ENCODE assay signal across 9 mouse cellular contexts in genomic region chr2:160597582-160598281, GRCm38 (mm10). TPM values are rescaled to one million over a fixed set of nuclear protein-coding genes. Genes with fewer than 3 reads are reported as not detected.
DNase-seq lines count a peak whose midpoint lies in the region; ATAC-seq and TF ChIP-seq lines count a peak whose summit lies in the region.
"Had no signal": no experiment of that assay in that cellular context is flagged by ENCODE, and none has a peak within 500 bp of the region (broad histone marks: within the 10 kb centered on the region; RNA-seq: fewer than 3 reads in every experiment).

No protein-coding gene starts in this region.

- H3K36me3 ChIP-seq in ES-E14 (ENCODE audit: control insufficient read depth, insufficient read depth, low read length, poor library complexity, severe bottlenecking), result no peaks in the 10 kb centered on the region
- H3K36me3 ChIP-seq in forebrain, embryonic 13.5 days (ENCODE audit: poor library complexity, severe bottlenecking), result no peaks in the 10 kb centered on the region
- no peaks in the 10 kb centered on the region for H3K36me3 ChIP-seq in neural tube, embryonic 15.5 days
- H3K36me3 ChIP-seq: heart, embryonic 13.5 days had no signal

- in situ Hi-C loops in ES-E14 (cut with MboI; ENCODE audit: low sequenced_read_pairs in 2 of 2, unreplicated experiment in 2 of 2), result loop anchor here (10.0 kb wide), 1 partner anchor 287 kb away; the partner anchor contains the start of gene Lpin3 (in 2 of the 2)

- TF ChIP-seq CTCF in lung, adult 2 months (IDR thresholded peaks at IDR 0.05; ENCODE audit: insufficient read depth, low read length), result peak; percentile 98

- H3K9ac ChIP-seq in ES-E14 (ENCODE audit: insufficient read depth, low read depth, low read length, poor library complexity, severe bottlenecking), result no peak overlapping the region
- no peak overlapping the region for H3K9ac ChIP-seq in forebrain, embryonic 13.5 days
- H3K9ac ChIP-seq in neural tube, embryonic 15.5 days (replicated peaks), result no peak overlapping the region
- H3K9ac ChIP-seq: heart, embryonic 13.5 days had no signal

- 0 out of 2 replicates have a peak, but pooled peaks cover 8% of the 10 kb centered on the region for H3K27me3 ChIP-seq in forebrain, embryonic 13.5 days
- H3K27me3 ChIP-seq in neural tube, embryonic 15.5 days (replicated peaks), result peaks cover 7% of the 10 kb centered on the region; the same call in 1 of the 2 replicates

- DNase-seq in ES-E14 (ENCODE audit: low read depth, low spot score), result peak; percentile 59
- peak; percentile 79 for DNase-seq in heart, postnatal 4 days
- DNase-seq in layer of hippocampus, adult 11-12 months (ENCODE audit: low spot score), result peak; percentile 73
- DNase-seq in lung, adult 2 months, result peak; percentile 68
- DNase-seq in testis, postnatal 14 days (ENCODE audit: low spot score), result peak; percentile 46

- ATAC-seq in cerebellum, adult (ENCODE audit: insufficient number of reproducible peaks, low FRiP score, low TSS enrichment), result peak; percentile 82
- ATAC-seq in forebrain, embryonic 13.5 days, result peak; percentile 78
- peak; percentile 83 for ATAC-seq in neural tube, embryonic 15.5 days (ENCODE audit: low FRiP score)

- no peak overlapping the region for H3K4me2 ChIP-seq in forebrain, embryonic 13.5 days
- peak overlapping the region; percentile 31; the same call in 1 of the 2 replicates for H3K4me2 ChIP-seq in neural tube, embryonic 15.5 days
- H3K4me2 ChIP-seq: heart, embryonic 13.5 days had no signal

- H3K27ac ChIP-seq in ES-E14 (ENCODE audit: insufficient read depth, low read depth, low read length, poor library complexity, severe bottlenecking), result no peak overlapping the region
- no peak overlapping the region for H3K27ac ChIP-seq in forebrain, embryonic 13.5 days
- H3K27ac ChIP-seq in neural tube, embryonic 15.5 days (replicated peaks), result no peak overlapping the region
- H3K27ac ChIP-seq: heart, embryonic 13.5 days had no signal

- TF ChIP-seq POLR2A in lung, adult 2 months (IDR thresholded peaks at IDR 0.05; ENCODE audit: borderline replicate concordance, extremely low read depth, low read depth, low read length), result no peak

- WGBS in forebrain, embryonic 13.5 days, result 34% methylated on average over 12 of the region's 12 CpGs
- WGBS in lung, adult 2 months, result 32% methylated on average over 12 of the region's 12 CpGs
- WGBS in neural tube, embryonic 15.5 days, result 34% methylated on average over 12 of the region's 12 CpGs

- H3K4me3 ChIP-seq in ES-E14 (ENCODE audit: insufficient read depth in 1 of 2, low read depth in 1 of 2, low read length in 2 of 2, poor library complexity in 1 of 2, severe bottlenecking in 1 of 2), result no peak overlapping the region
- H3K4me3 ChIP-seq in forebrain, embryonic 13.5 days, result no peak overlapping the region
- H3K4me3 ChIP-seq in lung, adult 2 months (replicated peaks; ENCODE audit: extremely low read depth, low read depth, low read length), result no peak overlapping the region
- no peak overlapping the region for H3K4me3 ChIP-seq in neural tube, embryonic 15.5 days (replicated peaks)
- H3K4me3 ChIP-seq: heart, embryonic 13.5 days had no signal

- no peaks in the 10 kb centered on the region for H3K9me3 ChIP-seq in ES-E14 (ENCODE audit: control insufficient read depth, insufficient read depth, low read depth, low read length)
- H3K9me3 ChIP-seq in forebrain, embryonic 13.5 days (replicated peaks), result no peaks in the 10 kb centered on the region
- H3K9me3 ChIP-seq in neural tube, embryonic 15.5 days (replicated peaks), result no peaks in the 10 kb centered on the region
- H3K9me3 ChIP-seq: heart, embryonic 13.5 days had no signal

- H3K4me1 ChIP-seq in ES-E14 (ENCODE audit: control insufficient read depth in 2 of 2, insufficient read depth in 2 of 2, low read length in 2 of 2, poor library complexity in 1 of 2), result no peaks in the 10 kb centered on the region
- no peaks in the 10 kb centered on the region for H3K4me1 ChIP-seq in forebrain, embryonic 13.5 days
- H3K4me1 ChIP-seq in lung, adult 2 months (ENCODE audit: control insufficient read depth, insufficient read depth, low read length), result no peaks in the 10 kb centered on the region; the same call in 1 of the 2 replicates
- H3K4me1 ChIP-seq in neural tube, embryonic 15.5 days, result 0 out of 2 replicates have a peak, but pooled peaks cover 2% of the 10 kb centered on the region
- H3K4me1 ChIP-seq: heart, embryonic 13.5 days had no signal

TF ChIP-seq in ES-E14, 5 proteins besides CTCF, POLR2A, EP300 and RAD21:
- TF ChIP-seq ZC3H11A (IDR thresholded peaks at IDR 0.05; ENCODE audit: borderline replicate concordance, low read depth, low read length), result peak; percentile 95
- no peak for TF ChIP-seq HCFC1 (IDR thresholded peaks at IDR 0.05; ENCODE audit: borderline replicate concordance, insufficient read depth, low read length)
- TF ChIP-seq MAFK (IDR thresholded peaks at IDR 0.05; ENCODE audit: insufficient read depth, low read depth, low read length), result no peak
- TF ChIP-seq ZNF384 (IDR thresholded peaks at IDR 0.05; ENCODE audit: low read depth, low read length), result no peak
TF ChIP-seq in ES-E14: peak in this region for 1.

RNA-seq across cellular contexts. Expression of gene Top1, which starts 48.0 kb away (rescaled TPM):
- total RNA-seq in ES-E14 (2012; rRNA removed), result 39.3 and 52.7 TPM in 2 replicates
- 126 and 149 TPM in 2 replicates for polyA plus RNA-seq in forebrain, embryonic 13.5 days (2015; fragmentation: Nextera tagmentation; extraction: Ambion mirVana)
- total RNA-seq in heart, postnatal 4 days (2021), result 10 to 100 TPM; 56.2 to 63.2 TPM
- polyA plus RNA-seq in lung, adult 2 months (2012; rRNA removed), result 10.7 and 14.2 TPM in 2 replicates
- polyA plus RNA-seq in neural tube, embryonic 15.5 days (2015; fragmentation: Nextera tagmentation; extraction: Ambion mirVana), result 65.2 and 68.5 TPM in 2 replicates
